Mouse (Mus musculus) neural tube, embryonic 14.5 days (tissue): ENCODE measurements at regions not wholly inside any gene's neighbourhood (a gene's known extent, or its start where the extent isn't known, plus 50 kb on each side); places are given as distances from the start of the nearest gene placed in this dataset.
A peak's percentile ranks its signal among the peaks of the same experiment; 100 is the strongest.

Source experiments
- ATAC-seq: fragments of 200-750 bp; cut with Nextera tagmentation; 2 replicates; pipeline ENCODE4 v1.8.0; 2017; ENCODE audit warnings: low read depth, mild to moderate bottlenecking, moderate TSS enrichment, moderate library complexity
- H3K27ac ChIP-seq: fragments of 300-500 bp; sonication (generic); 2 replicates; pipeline ENCODE4 v1.5.1; 2014; ENCODE audit warnings: low read depth, mild to moderate bottlenecking, control low read depth, low read length, moderate library complexity, mixed read lengths
- H3K27me3 ChIP-seq: fragments of 300-500 bp; sonication (generic); 2 replicates; pipeline ENCODE4 v1.6.1; 2014; ENCODE audit warnings: low read length; ENCODE audit not compliant: control insufficient read depth, insufficient read depth
- H3K36me3 ChIP-seq: fragments of 300-500 bp; sonication (generic); 2 replicates; pipeline ENCODE4 v1.6.1; 2014; ENCODE audit warnings: low read length, mixed read lengths; ENCODE audit not compliant: control insufficient read depth, insufficient read depth
- H3K4me1 ChIP-seq: fragments of 300-500 bp; sonication (generic); 2 replicates; pipeline ENCODE4 v1.6.1; 2014; ENCODE audit warnings: low read length; ENCODE audit not compliant: control insufficient read depth, insufficient read depth
- H3K4me2 ChIP-seq: fragments of 300-500 bp; sonication (generic); 2 replicates; pipeline ENCODE4 v1.6.1; 2014; ENCODE audit warnings: mild to moderate bottlenecking, low read depth, low read length, control low read depth
- H3K4me3 ChIP-seq: fragments of 300-500 bp; sonication (generic); 2 replicates; pipeline ENCODE4 v1.5.1; 2014; ENCODE audit warnings: low read depth, low read length, control low read depth, mixed read lengths
- H3K9ac ChIP-seq: fragments of 300-500 bp; sonication (generic); replicated peaks from 2 replicates; pipeline ENCODE4 v1.6.1; 2014; ENCODE audit warnings: low read depth, mild to moderate bottlenecking, control low read depth, low read length, mixed read lengths
- H3K9me3 ChIP-seq: fragments of 300-500 bp; sonication (generic); 2 replicates; pipeline ENCODE4 v1.6.1; 2016; ENCODE audit warnings: low read length; ENCODE audit not compliant: control insufficient read depth
- WGBS: fragments of 180-500 bp; shearing (Covaris S2); extraction: QIAGEN DNeasy Blood & Tissue Kit; methylation state at CpG from one replicate; pipeline ENCODE4 v1.1.7; 2014; 5-methylcytosine and 5-hydroxymethylcytosine counted together

DNA sequence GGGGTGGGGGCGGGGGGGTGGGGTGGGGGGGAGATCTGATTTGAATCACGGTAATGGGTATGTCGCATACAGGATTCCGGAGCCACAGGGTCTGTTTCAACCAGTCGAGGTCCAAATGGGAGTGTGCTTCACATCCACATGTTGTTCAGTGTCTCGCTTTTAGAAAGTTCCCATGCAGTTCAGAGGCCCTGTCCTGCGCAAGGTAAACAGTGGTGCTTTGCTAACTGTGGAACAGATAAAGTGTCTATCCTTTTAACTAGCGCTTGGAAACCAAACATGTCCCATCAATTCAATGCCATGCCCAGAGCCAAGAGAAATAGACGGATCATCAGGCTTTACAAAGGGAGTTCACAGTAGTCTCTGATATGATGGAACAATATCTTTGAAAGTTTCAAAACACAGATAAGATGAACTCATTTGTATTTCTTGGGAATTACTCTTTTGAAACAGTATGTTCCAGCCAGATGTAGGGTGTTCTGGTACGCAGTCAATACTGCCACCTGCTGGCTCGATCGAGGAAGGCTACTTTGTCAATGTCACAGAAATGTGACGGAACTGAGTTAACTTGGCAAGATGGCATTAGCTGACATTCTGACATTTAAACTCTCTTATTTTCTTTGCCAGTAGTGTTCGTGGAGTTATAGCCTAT is 72.9 kb upstream of the Gmds start:
- H3K4me2 ChIP-seq: no peak overlapping the region
- no peaks in the 10 kb centered on the region for H3K36me3 ChIP-seq

DNA sequence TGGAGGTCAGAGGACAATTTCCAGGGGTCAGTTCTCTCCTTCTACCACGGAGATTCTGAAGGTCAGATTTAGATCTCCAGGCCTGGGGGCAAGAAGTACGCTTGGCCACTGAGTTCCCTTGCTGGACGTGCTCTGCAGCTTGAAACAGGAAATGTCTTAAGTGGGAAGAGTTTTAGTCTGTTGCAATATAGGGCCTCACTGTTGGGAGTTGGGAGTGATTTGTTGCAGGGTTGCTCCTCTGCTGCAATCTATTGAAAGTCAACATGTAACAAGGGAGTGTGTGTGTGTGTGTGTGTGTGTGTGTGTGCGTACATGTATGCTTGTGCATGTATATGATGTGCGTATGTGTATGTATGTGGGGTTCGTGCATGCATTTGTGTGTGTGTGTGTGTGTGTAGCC is 71.5 kb upstream of the Gmds start:
- Histone ChIP-seq H3K36me3 (no peaks in the 10 kb centered on the region), H3K9ac (no peak overlapping the region), H3K4me2 (no peak overlapping the region), H3K4me3 (no peak overlapping the region), H3K4me1 (no peaks in the 10 kb centered on the region), H3K9me3 (no peaks in the 10 kb centered on the region), H3K27me3 (no peaks in the 10 kb centered on the region), H3K27ac (no peak overlapping the region)
- no peak for ATAC-seq
- WGBS: 84% methylated on average over 6 of the region's 6 CpGs

More for the DNA sequence above, 72.9 kb upstream of the Gmds start:
- Histone ChIP-seq H3K27me3 (no peaks in the 10 kb centered on the region), H3K27ac (no peak overlapping the region), H3K4me3 (no peak overlapping the region), H3K4me1 (no peaks in the 10 kb centered on the region), H3K9me3 (no peaks in the 10 kb centered on the region), H3K9ac (no peak overlapping the region)
- peak; percentile 75; the same call in 1 of the 2 replicates for ATAC-seq
- WGBS: 48% methylated on average over 14 of the region's 14 CpGs

DNA sequence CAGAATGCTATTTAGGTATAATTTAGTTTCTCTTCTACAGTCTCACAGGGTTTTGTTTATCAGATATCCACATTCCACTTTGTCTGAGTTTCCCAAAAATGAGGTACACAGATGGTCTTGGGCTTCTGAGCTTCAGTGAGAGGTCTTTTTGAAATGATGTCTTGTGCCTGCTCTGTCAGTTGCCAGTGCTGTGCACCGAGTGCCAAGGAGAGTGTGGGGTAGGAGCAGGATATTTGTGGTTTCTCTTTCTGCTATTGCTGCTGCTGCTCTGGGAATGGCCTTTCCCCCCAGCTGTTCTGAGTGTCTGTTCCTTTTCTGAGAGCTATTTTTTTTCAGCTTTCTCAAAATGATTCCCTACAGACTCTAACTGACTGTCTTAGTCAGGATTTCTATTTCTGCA is 60.1 kb upstream of the Gmds start:
- Histone ChIP-seq H3K27ac (no peak overlapping the region), H3K9me3 (no peaks in the 10 kb centered on the region), H3K9ac (no peak overlapping the region), H3K4me1 (no peaks in the 10 kb centered on the region), H3K4me3 (no peak overlapping the region), H3K4me2 (no peak overlapping the region), H3K27me3 (no peaks in the 10 kb centered on the region), H3K36me3 (no peaks in the 10 kb centered on the region)
- ATAC-seq: no peak
- WGBS: 73% methylated on average over 1 of the region's 1 CpGs
